Mouse (Mus musculus): ENCODE results near the gene Gsg1.

- no peak for TF ChIP-seq CTCF (IDR thresholded peaks at IDR 0.05; ENCODE audit: low read depth, low read length)
- TF ChIP-seq POLR2A (IDR thresholded peaks at IDR 0.05; ENCODE audit: extremely low read depth, insufficient read depth, low read length): no peak
Observed at GRCm38 (mm10) chr6:135218330-135218729, 35.8 kb downstream of the Gsg1 start.

Data from liver, adult 2 months (tissue).